Mouse (Mus musculus) bone marrow macrophage, adult 2 months (primary cell): ENCODE results near the gene Tmem132c.

Source experiments
- CTCF ChIP-seq: IDR thresholded peaks from 2 replicates; pipeline ENCODE4 v1.5.1; 2012; ENCODE audit warnings: low read depth, mild to moderate bottlenecking, low read length, moderate library complexity
- POLR2A ChIP-seq: IDR thresholded peaks from 2 replicates; pipeline ENCODE4 v1.6.1; 2012; ENCODE audit warnings: mild to moderate bottlenecking, low read depth, low read length, borderline replicate concordance

DNA sequence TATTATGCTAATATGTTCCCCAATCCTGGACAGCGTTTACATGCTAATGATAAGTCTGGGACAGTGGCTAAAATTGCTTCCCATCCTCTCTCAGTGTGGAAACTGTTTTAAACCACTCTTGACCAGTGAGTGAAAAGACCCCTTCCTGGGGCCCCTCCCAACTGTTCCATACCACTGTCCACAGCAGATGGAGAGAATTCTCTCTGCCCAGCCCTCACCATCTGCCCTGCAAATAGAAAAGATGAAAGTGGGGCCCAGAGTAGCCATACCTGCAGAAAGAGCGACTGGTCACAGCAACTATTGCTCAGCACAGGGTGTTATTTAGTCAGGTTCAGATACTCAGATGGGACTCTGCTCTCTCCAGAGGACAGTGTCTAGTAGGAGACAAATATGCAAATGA is 306.5 kb downstream of the Tmem132c start:
- no peak for TF ChIP-seq CTCF
- TF ChIP-seq POLR2A = no peak
